Mouse (Mus musculus): Measurements from ENCODE around the gene Erh. TPM values are rescaled to one million over a fixed set of nuclear protein-coding genes. Genes with fewer than 3 reads are reported as not detected.
A peak's percentile ranks its signal among the peaks of the same experiment; 100 is the strongest.

Erh gene
- polyA plus RNA-seq, 1 experiment: 9.8 TPM

DNA sequence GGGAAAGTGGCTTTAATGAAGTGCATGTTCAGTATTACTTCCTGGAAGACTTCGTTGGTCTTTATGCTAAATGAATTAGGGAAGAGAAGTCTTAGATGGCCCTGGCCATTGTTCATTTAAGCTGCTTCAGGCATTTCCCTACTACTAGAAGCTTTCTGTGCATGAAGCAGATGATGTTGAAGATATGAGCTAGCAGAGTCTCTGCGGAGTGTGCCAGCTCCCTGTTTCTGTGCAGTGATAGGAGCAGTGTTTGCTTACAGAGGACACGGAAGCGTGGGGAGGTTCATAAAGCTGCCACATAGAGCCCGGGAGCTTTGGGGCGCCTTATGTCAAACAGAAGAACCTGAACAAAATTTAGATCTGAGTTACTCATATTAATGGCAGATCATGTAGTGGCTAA is 14.5 kb upstream of the Erh start:
- H3K36me3 ChIP-seq (ENCODE audit: control insufficient read depth, insufficient read depth, low read length): peaks cover 9% of the 10 kb centered on the region
- no peak overlapping the region for H3K4me3 ChIP-seq (ENCODE audit: low read depth, low read length)
- no peak for TF ChIP-seq POLR2A (IDR thresholded peaks at IDR 0.05; ENCODE audit: low read depth, low read length)
- no peak for TF ChIP-seq CTCF (IDR thresholded peaks at IDR 0.05; ENCODE audit: extremely low read depth, insufficient read length, insufficient replicate concordance, low read depth, low read length)
- 53% methylated on average over 6 of the region's 6 CpGs for WGBS
- H3K4me1 ChIP-seq (ENCODE audit: control insufficient read depth, insufficient read depth, insufficient read length, low read length): peaks cover 12% of the 10 kb centered on the region
- H3K27me3 ChIP-seq (ENCODE audit: control insufficient read depth, insufficient read depth, low read length): no peaks in the 10 kb centered on the region
- no peak overlapping the region for H3K27ac ChIP-seq (ENCODE audit: insufficient read depth, low read depth, low read length)

GRCm38 (mm10) chr12:80654659-80655025 is 10.5 kb upstream of the Erh start:
- Histone ChIP-seq H3K36me3 (ENCODE audit: control insufficient read depth, insufficient read depth, low read length) (0 out of 2 replicates have a peak, but pooled peaks cover 2% of the 10 kb centered on the region), H3K4me1 (ENCODE audit: control insufficient read depth, insufficient read depth, insufficient read length, low read length) (peaks cover 15% of the 10 kb centered on the region), H3K4me3 (ENCODE audit: low read depth, low read length) (no peak overlapping the region), H3K27me3 (ENCODE audit: control insufficient read depth, insufficient read depth, low read length) (no peaks in the 10 kb centered on the region), H3K27ac (ENCODE audit: insufficient read depth, low read depth, low read length) (no peak overlapping the region)
- 27% methylated on average over 3 of the region's 3 CpGs for WGBS
- no peak for TF ChIP-seq POLR2A (IDR thresholded peaks at IDR 0.05; ENCODE audit: low read depth, low read length)
- TF ChIP-seq CTCF (IDR thresholded peaks at IDR 0.05; ENCODE audit: extremely low read depth, insufficient read length, insufficient replicate concordance, low read depth, low read length): no peak

DNA sequence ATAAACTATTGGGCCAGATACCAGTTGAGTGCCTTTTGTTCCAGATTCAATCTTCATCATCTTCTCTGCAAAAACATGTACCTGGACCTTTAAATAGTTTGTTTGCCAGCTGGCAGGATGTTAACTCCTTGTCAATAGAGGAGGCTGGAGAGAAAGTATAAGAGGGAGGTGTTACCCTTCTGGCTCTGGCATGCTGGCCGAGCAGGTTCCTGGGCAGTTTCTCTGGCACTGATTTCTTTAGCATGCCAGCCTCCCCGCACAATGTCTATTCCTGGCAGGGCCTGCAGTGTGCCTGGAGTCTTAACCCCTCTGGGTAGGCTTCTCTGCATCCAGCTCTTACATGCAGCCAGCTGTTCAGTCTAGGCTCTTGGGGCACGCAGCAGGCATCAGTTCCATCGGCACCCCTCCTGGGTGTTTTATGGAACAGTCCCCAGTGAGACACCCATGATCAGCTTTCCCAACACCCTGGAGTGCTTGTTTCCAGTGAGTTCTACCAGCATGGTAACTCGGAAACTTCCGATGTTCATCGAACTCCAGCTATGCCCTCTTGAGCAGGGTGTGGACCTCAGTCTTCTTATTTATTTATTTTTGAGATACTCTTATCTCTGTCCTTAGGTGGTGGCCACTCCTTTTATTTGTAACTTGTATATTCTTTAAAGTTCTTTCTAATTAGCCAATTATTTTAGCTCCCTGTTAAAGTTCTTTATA is 10.0 kb upstream of the Erh start:
- TF ChIP-seq POLR2A (IDR thresholded peaks at IDR 0.05; ENCODE audit: low read depth, low read length) (no peak), CTCF (IDR thresholded peaks at IDR 0.05; ENCODE audit: extremely low read depth, insufficient read length, insufficient replicate concordance, low read depth, low read length) (no peak)
- Histone ChIP-seq H3K4me1 (ENCODE audit: control insufficient read depth, insufficient read depth, insufficient read length, low read length) (peaks cover 18% of the 10 kb centered on the region), H3K4me3 (ENCODE audit: low read depth, low read length) (peak overlapping the region; percentile 8; the same call in 1 of the 2 replicates), H3K27me3 (ENCODE audit: control insufficient read depth, insufficient read depth, low read length) (no peaks in the 10 kb centered on the region), H3K36me3 (ENCODE audit: control insufficient read depth, insufficient read depth, low read length) (0 out of 2 replicates have a peak, but pooled peaks cover 2% of the 10 kb centered on the region), H3K27ac (ENCODE audit: insufficient read depth, low read depth, low read length) (peak overlapping the region; percentile 25; the same call in 1 of the 2 replicates)
- WGBS: 31% methylated on average over 7 of the region's 7 CpGs

- 28% methylated on average over 3 of the region's 3 CpGs for WGBS
- Histone ChIP-seq H3K4me3 (ENCODE audit: low read depth, low read length) (no peak overlapping the region), H3K27me3 (ENCODE audit: control insufficient read depth, insufficient read depth, low read length) (no peaks in the 10 kb centered on the region), H3K27ac (ENCODE audit: insufficient read depth, low read depth, low read length) (peak overlapping the region; percentile 88), H3K36me3 (ENCODE audit: control insufficient read depth, insufficient read depth, low read length) (no peaks in the 10 kb centered on the region), H3K4me1 (ENCODE audit: control insufficient read depth, insufficient read depth, insufficient read length, low read length) (peaks cover 20% of the 10 kb centered on the region; the same call in 1 of the 2 replicates)
- TF ChIP-seq POLR2A (IDR thresholded peaks at IDR 0.05; ENCODE audit: low read depth, low read length) (no peak), CTCF (IDR thresholded peaks at IDR 0.05; ENCODE audit: extremely low read depth, insufficient read length, insufficient replicate concordance, low read depth, low read length) (no peak)
Observed at GRCm38 (mm10) chr12:80646377-80646776, 2.2 kb upstream of the Erh start.

DNA sequence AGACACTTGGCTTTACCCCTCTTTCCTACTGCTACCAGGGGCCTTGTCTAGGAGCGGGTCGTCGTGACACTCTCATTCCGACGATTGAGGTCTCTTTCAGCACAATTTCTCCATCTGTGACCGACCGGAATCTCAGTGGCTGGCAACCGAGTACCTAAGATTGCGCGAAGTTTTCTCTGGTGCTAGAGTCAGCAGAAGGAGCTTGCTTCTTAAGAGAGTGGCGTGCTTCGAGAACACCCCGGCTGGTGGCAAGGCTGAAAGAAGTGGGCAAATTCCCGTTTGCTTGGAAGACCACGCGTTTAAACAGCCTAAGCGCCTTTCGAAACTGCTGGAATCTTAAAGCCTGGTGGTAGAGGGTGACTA is 346 bp upstream of the Erh start:
- TF ChIP-seq POLR2A (IDR thresholded peaks at IDR 0.05; ENCODE audit: low read depth, low read length) (no peak), CTCF (IDR thresholded peaks at IDR 0.05; ENCODE audit: extremely low read depth, insufficient read length, insufficient replicate concordance, low read depth, low read length) (no peak)
- WGBS: 3% methylated on average over 18 of the region's 18 CpGs
- Histone ChIP-seq H3K4me1 (ENCODE audit: control insufficient read depth, insufficient read depth, insufficient read length, low read length) (peaks cover 14% of the 10 kb centered on the region; the same call in 1 of the 2 replicates), H3K27ac (ENCODE audit: insufficient read depth, low read depth, low read length) (peak overlapping the region; percentile 51), H3K27me3 (ENCODE audit: control insufficient read depth, insufficient read depth, low read length) (no peaks in the 10 kb centered on the region), H3K36me3 (ENCODE audit: control insufficient read depth, insufficient read depth, low read length) (peaks cover 10% of the 10 kb centered on the region), H3K4me3 (ENCODE audit: low read depth, low read length) (peak overlapping the region; percentile 82)

DNA sequence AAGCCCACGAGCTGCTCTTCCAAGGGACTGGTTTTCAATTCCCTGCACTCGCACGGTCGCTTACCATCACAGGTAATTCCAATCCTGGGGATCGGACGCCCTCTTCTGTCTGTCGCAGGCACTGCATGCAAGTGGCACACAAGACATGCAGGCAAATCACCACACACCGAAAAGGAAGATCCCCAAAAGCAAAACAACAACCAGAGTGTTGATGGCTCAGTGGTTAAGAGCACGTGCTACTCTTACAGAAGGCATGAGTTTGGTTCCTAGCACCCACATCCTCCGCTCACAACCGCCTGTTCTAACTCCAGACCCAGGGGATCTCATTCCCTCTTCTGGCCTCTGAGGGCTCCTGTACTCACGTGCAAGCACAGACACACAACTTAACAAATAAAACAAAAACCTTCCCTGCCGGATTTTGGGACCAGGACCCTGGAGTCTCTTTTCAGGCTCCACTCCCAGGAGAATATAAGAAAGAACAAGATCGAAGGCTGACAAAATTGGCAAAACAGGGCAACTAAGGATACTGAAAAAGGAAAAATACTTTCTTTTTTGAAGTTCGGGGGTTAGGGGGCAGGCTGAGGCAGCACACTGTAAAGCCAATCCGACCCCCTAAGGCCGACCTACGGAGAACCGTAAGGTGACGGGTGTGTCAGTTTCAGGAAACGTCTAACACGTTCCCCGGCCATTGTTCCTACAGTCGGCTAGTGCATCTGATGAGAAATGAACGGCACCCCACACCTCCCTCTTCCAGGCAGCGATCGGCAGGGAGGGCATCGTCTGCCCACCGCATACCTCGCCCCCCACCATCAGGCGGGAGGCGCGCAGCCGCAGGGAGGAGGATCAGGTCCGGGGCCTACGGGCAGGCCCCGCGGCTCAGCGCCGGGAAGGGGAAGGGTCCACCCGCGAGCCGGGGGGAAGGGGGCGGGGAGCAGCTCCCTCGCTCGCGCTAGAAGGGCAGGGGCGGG is 1.1 kb downstream of the Erh start:
- H3K36me3 ChIP-seq (ENCODE audit: control insufficient read depth, insufficient read depth, low read length): peaks cover 22% of the 10 kb centered on the region
- H3K27ac ChIP-seq (ENCODE audit: insufficient read depth, low read depth, low read length): no peak overlapping the region
- no peaks in the 10 kb centered on the region for H3K27me3 ChIP-seq (ENCODE audit: control insufficient read depth, insufficient read depth, low read length)
- WGBS: 2% methylated on average over 48 of the region's 48 CpGs
- peak overlapping the region; percentile 82 for H3K4me3 ChIP-seq (ENCODE audit: low read depth, low read length)
- H3K4me1 ChIP-seq (ENCODE audit: control insufficient read depth, insufficient read depth, insufficient read length, low read length): peaks cover 6% of the 10 kb centered on the region; the same call in 1 of the 2 replicates
- TF ChIP-seq CTCF (IDR thresholded peaks at IDR 0.05; ENCODE audit: extremely low read depth, insufficient read length, insufficient replicate concordance, low read depth, low read length) (peak; percentile 70; the same call in 1 of the 2 replicates), POLR2A (IDR thresholded peaks at IDR 0.05; ENCODE audit: low read depth, low read length) (no peak)

- Histone ChIP-seq H3K36me3 (ENCODE audit: control insufficient read depth, insufficient read depth, low read length) (peaks cover 38% of the 10 kb centered on the region), H3K4me3 (ENCODE audit: low read depth, low read length) (no peak overlapping the region), H3K27ac (ENCODE audit: insufficient read depth, low read depth, low read length) (no peak overlapping the region), H3K4me1 (ENCODE audit: control insufficient read depth, insufficient read depth, insufficient read length, low read length) (no peaks in the 10 kb centered on the region), H3K27me3 (ENCODE audit: control insufficient read depth, insufficient read depth, low read length) (no peaks in the 10 kb centered on the region)
- TF ChIP-seq POLR2A (IDR thresholded peaks at IDR 0.05; ENCODE audit: low read depth, low read length) (no peak), CTCF (IDR thresholded peaks at IDR 0.05; ENCODE audit: extremely low read depth, insufficient read length, insufficient replicate concordance, low read depth, low read length) (no peak)
- 83% methylated on average over 5 of the region's 5 CpGs for WGBS
Observed at GRCm38 (mm10) chr12:80631790-80632189, 12.4 kb downstream of the Erh start.
